Mouse (Mus musculus): Measurements from ENCODE around the gene Anxa11. TPM values are rescaled to one million over a fixed set of nuclear protein-coding genes. Genes with fewer than 3 reads are reported as not detected.

Anxa11 gene
- polyA plus RNA-seq, 1 experiment from 2014 or later = 3.3 TPM

- Histone ChIP-seq H3K4me3 (no peak overlapping the region), H3K36me3 (no peaks in the 10 kb centered on the region), H3K27me3 (ENCODE audit: low read depth, poor library complexity, severe bottlenecking) (0 out of 2 replicates have a peak, but pooled peaks cover 4% of the 10 kb centered on the region), H3K4me1 (peaks cover 8% of the 10 kb centered on the region), H3K9me3 (replicated peaks) (no peaks in the 10 kb centered on the region), H3K27ac (replicated peaks) (0 out of 2 replicates have a peak overlapping the region, but pooled peaks have one; percentile 38)
- WGBS = 12% methylated on average over 9 of the region's 9 CpGs
- DNase-seq (ENCODE audit: low spot score) = peak; percentile 65
These were observed 25.5 kb upstream of the Anxa11 start for GRCm38 (mm10) chr14:25816416-25816815.

- Histone ChIP-seq H3K36me3 (no peaks in the 10 kb centered on the region), H3K4me1 (peaks cover 10% of the 10 kb centered on the region), H3K27ac (replicated peaks) (no peak overlapping the region), H3K27me3 (ENCODE audit: low read depth, poor library complexity, severe bottlenecking) (peaks cover 11% of the 10 kb centered on the region), H3K4me3 (no peak overlapping the region), H3K9me3 (replicated peaks) (no peaks in the 10 kb centered on the region)
- DNase-seq (ENCODE audit: low spot score) = no peak
- 90% methylated on average over 1 of the region's 1 CpGs for whole genome bisulfite sequencing
These were observed 19.4 kb upstream of the Anxa11 start for GRCm38 (mm10) chr14:25822584-25822983.

GRCm38 (mm10) chr14:25824995-25825394 lies 17.0 kb upstream of the Anxa11 start:
- Histone ChIP-seq H3K4me1 (peaks cover 10% of the 10 kb centered on the region), H3K4me3 (no peak overlapping the region), H3K27ac (replicated peaks) (no peak overlapping the region), H3K36me3 (no peaks in the 10 kb centered on the region), H3K9me3 (replicated peaks) (no peaks in the 10 kb centered on the region), H3K27me3 (ENCODE audit: low read depth, poor library complexity, severe bottlenecking) (peaks cover 11% of the 10 kb centered on the region)
- no peak for DNase-seq (ENCODE audit: low spot score)
- 31% methylated on average over 5 of the region's 5 CpGs for WGBS

- Histone ChIP-seq H3K4me1 (peaks cover 10% of the 10 kb centered on the region), H3K27me3 (ENCODE audit: low read depth, poor library complexity, severe bottlenecking) (peaks cover 12% of the 10 kb centered on the region), H3K36me3 (no peaks in the 10 kb centered on the region), H3K4me3 (no peak overlapping the region), H3K9me3 (replicated peaks) (no peaks in the 10 kb centered on the region), H3K27ac (replicated peaks) (no peak overlapping the region)
- WGBS = 84% methylated on average over 11 of the region's 11 CpGs
- DNase-seq (ENCODE audit: low spot score) = no peak
These were observed 15.9 kb upstream of the Anxa11 start for GRCm38 (mm10) chr14:25825880-25826626.

- Histone ChIP-seq H3K4me3 (no peak overlapping the region), H3K27ac (replicated peaks) (no peak overlapping the region), H3K4me1 (peaks cover 10% of the 10 kb centered on the region), H3K9me3 (replicated peaks) (no peaks in the 10 kb centered on the region), H3K27me3 (ENCODE audit: low read depth, poor library complexity, severe bottlenecking) (peaks cover 16% of the 10 kb centered on the region), H3K36me3 (no peaks in the 10 kb centered on the region)
- DNase-seq (ENCODE audit: low spot score) = no peak
- WGBS = 92% methylated on average over 2 of the region's 2 CpGs
These were observed 15.1 kb upstream of the Anxa11 start for GRCm38 (mm10) chr14:25826866-25827265.

GRCm38 (mm10) chr14:25831332-25831731 lies 10.6 kb upstream of the Anxa11 start:
- Histone ChIP-seq H3K27ac (replicated peaks) (no peak overlapping the region), H3K9me3 (replicated peaks) (no peaks in the 10 kb centered on the region), H3K4me3 (no peak overlapping the region), H3K4me1 (0 out of 2 replicates have a peak, but pooled peaks cover 4% of the 10 kb centered on the region), H3K27me3 (ENCODE audit: low read depth, poor library complexity, severe bottlenecking) (peaks cover 5% of the 10 kb centered on the region), H3K36me3 (no peaks in the 10 kb centered on the region)
- WGBS = 70% methylated on average over 1 of the region's 1 CpGs
- no peak for DNase-seq (ENCODE audit: low spot score)

- no peaks in the 10 kb centered on the region for H3K36me3 ChIP-seq
- H3K27me3 ChIP-seq (ENCODE audit: low read depth, poor library complexity, severe bottlenecking) = peaks cover 5% of the 10 kb centered on the region
- no peak overlapping the region for H3K27ac ChIP-seq (replicated peaks)
- no peaks in the 10 kb centered on the region for H3K9me3 ChIP-seq (replicated peaks)
- peak; percentile 66 for DNase-seq (ENCODE audit: low spot score)
- H3K4me1 ChIP-seq = 0 out of 2 replicates have a peak, but pooled peaks cover 4% of the 10 kb centered on the region
- 13% methylated on average over 14 of the region's 14 CpGs for WGBS
- no peak overlapping the region for H3K4me3 ChIP-seq
These were observed 9.7 kb upstream of the Anxa11 start for GRCm38 (mm10) chr14:25832301-25832700.

GRCm38 (mm10) chr14:25838411-25838810 lies 3.5 kb upstream of the Anxa11 start:
- Histone ChIP-seq H3K4me3 (no peak overlapping the region), H3K4me1 (peaks cover 26% of the 10 kb centered on the region), H3K27me3 (ENCODE audit: low read depth, poor library complexity, severe bottlenecking) (peaks cover 39% of the 10 kb centered on the region), H3K36me3 (no peaks in the 10 kb centered on the region), H3K27ac (replicated peaks) (no peak overlapping the region), H3K9me3 (replicated peaks) (no peaks in the 10 kb centered on the region)
- 62% methylated on average over 8 of the region's 8 CpGs for WGBS
- DNase-seq (ENCODE audit: low spot score) = no peak

GRCm38 (mm10) chr14:25839791-25840190 lies 2.2 kb upstream of the Anxa11 start:
- no peaks in the 10 kb centered on the region for H3K36me3 ChIP-seq
- H3K27me3 ChIP-seq (ENCODE audit: low read depth, poor library complexity, severe bottlenecking) = peaks cover 53% of the 10 kb centered on the region
- 80% methylated on average over 7 of the region's 7 CpGs for WGBS
- no peak overlapping the region for H3K27ac ChIP-seq (replicated peaks)
- H3K4me1 ChIP-seq = peaks cover 26% of the 10 kb centered on the region
- no peak for DNase-seq (ENCODE audit: low spot score)
- no peaks in the 10 kb centered on the region for H3K9me3 ChIP-seq (replicated peaks)
- no peak overlapping the region for H3K4me3 ChIP-seq

GRCm38 (mm10) chr14:25840961-25841360 lies 995 bp upstream of the Anxa11 start:
- no peak overlapping the region for H3K27ac ChIP-seq (replicated peaks)
- H3K27me3 ChIP-seq (ENCODE audit: low read depth, poor library complexity, severe bottlenecking) = peaks cover 64% of the 10 kb centered on the region
- no peak for DNase-seq (ENCODE audit: low spot score)
- no peaks in the 10 kb centered on the region for H3K36me3 ChIP-seq
- peaks cover 26% of the 10 kb centered on the region for H3K4me1 ChIP-seq
- H3K4me3 ChIP-seq = no peak overlapping the region
- no peaks in the 10 kb centered on the region for H3K9me3 ChIP-seq (replicated peaks)
- 8% methylated on average over 7 of the region's 7 CpGs for WGBS

- no peaks in the 10 kb centered on the region for H3K36me3 ChIP-seq
- DNase-seq (ENCODE audit: low spot score) = no peak
- peak overlapping the region; percentile 71 for H3K4me3 ChIP-seq
- peaks cover 70% of the 10 kb centered on the region for H3K27me3 ChIP-seq (ENCODE audit: low read depth, poor library complexity, severe bottlenecking)
- H3K9me3 ChIP-seq (replicated peaks) = no peaks in the 10 kb centered on the region
- 3% methylated on average over 4 of the region's 4 CpGs for WGBS
- H3K4me1 ChIP-seq = peaks cover 26% of the 10 kb centered on the region
- no peak overlapping the region for H3K27ac ChIP-seq (replicated peaks)
These were observed 377 bp upstream of the Anxa11 start for GRCm38 (mm10) chr14:25841579-25841978.

GRCm38 (mm10) chr14:25842688-25843003 lies 690 bp downstream of the Anxa11 start:
- Histone ChIP-seq H3K27ac (replicated peaks) (no peak overlapping the region), H3K27me3 (ENCODE audit: low read depth, poor library complexity, severe bottlenecking) (peaks cover 74% of the 10 kb centered on the region), H3K4me3 (peak overlapping the region; percentile 71), H3K36me3 (no peaks in the 10 kb centered on the region), H3K4me1 (peaks cover 33% of the 10 kb centered on the region), H3K9me3 (replicated peaks) (no peaks in the 10 kb centered on the region)
- WGBS = 1% methylated on average over 12 of the region's 12 CpGs
- DNase-seq (ENCODE audit: low spot score) = no peak

GRCm38 (mm10) chr14:25844372-25844771 lies 2.4 kb downstream of the Anxa11 start:
- 95% methylated on average over 4 of the region's 4 CpGs for WGBS
- no peaks in the 10 kb centered on the region for H3K9me3 ChIP-seq (replicated peaks)
- no peaks in the 10 kb centered on the region for H3K36me3 ChIP-seq
- no peak overlapping the region for H3K4me3 ChIP-seq
- peaks cover 74% of the 10 kb centered on the region for H3K27me3 ChIP-seq (ENCODE audit: low read depth, poor library complexity, severe bottlenecking)
- no peak for DNase-seq (ENCODE audit: low spot score)
- H3K27ac ChIP-seq (replicated peaks) = no peak overlapping the region
- peaks cover 29% of the 10 kb centered on the region for H3K4me1 ChIP-seq

Data from midbrain, embryonic 10.5 days (tissue).